Mouse (Mus musculus): ENCODE measurements at regions not wholly inside any gene's neighbourhood (a gene's known extent, or its start where the extent isn't known, plus 50 kb on each side); places are given as distances from the start of the nearest gene placed in this dataset.
"Not testable (repeated sequence)": the region's sequence is repeated elsewhere in the genome, so short reads cannot be mapped to it uniquely, and the experiment has no call there.

- no peaks in the 10 kb centered on the region for H3K36me3 ChIP-seq (ENCODE audit: control insufficient read depth, insufficient read depth, low read length, poor library complexity, severe bottlenecking)
- no peaks in the 10 kb centered on the region for H3K27me3 ChIP-seq (ENCODE audit: control insufficient read depth, insufficient read depth, low read length, poor library complexity, severe bottlenecking)
- DNase-seq (ENCODE audit: low read depth, low spot score): no peak
Observed at GRCm38 (mm10) chr10:120679982-120680381, 203.7 kb upstream of the Hmga2 start.

GRCm38 (mm10) chr10:120678277-120678676, 202.0 kb upstream of the Hmga2 start:
- H3K36me3 ChIP-seq (ENCODE audit: control insufficient read depth, insufficient read depth, low read length, poor library complexity, severe bottlenecking): no peaks in the 10 kb centered on the region
- DNase-seq (ENCODE audit: low read depth, low spot score): no peak
- H3K27me3 ChIP-seq (ENCODE audit: control insufficient read depth, insufficient read depth, low read length, poor library complexity, severe bottlenecking): no peaks in the 10 kb centered on the region

GRCm38 (mm10) chr10:120675369-120675768, 199.1 kb upstream of the Hmga2 start:
- no peaks in the 10 kb centered on the region for H3K27me3 ChIP-seq (ENCODE audit: control insufficient read depth, insufficient read depth, low read length, poor library complexity, severe bottlenecking)
- H3K36me3 ChIP-seq (ENCODE audit: control insufficient read depth, insufficient read depth, low read length, poor library complexity, severe bottlenecking): no peaks in the 10 kb centered on the region
- no peak for DNase-seq (ENCODE audit: low read depth, low spot score)

- no peak for DNase-seq (ENCODE audit: low read depth, low spot score)
Observed at GRCm38 (mm10) chr10:120674321-120675045, 198.2 kb upstream of the Hmga2 start.

GRCm38 (mm10) chr10:120667678-120668031, 191.4 kb upstream of the Hmga2 start:
- DNase-seq (ENCODE audit: low read depth, low spot score); H3K36me3 ChIP-seq (ENCODE audit: control insufficient read depth, insufficient read depth, low read length, poor library complexity, severe bottlenecking); H3K27me3 ChIP-seq (ENCODE audit: control insufficient read depth, insufficient read depth, low read length, poor library complexity, severe bottlenecking): not testable (repeated sequence)

More at GRCm38 (mm10) chr10:120674321-120675045, 198.2 kb upstream of the Hmga2 start:
- Histone ChIP-seq H3K27me3 (ENCODE audit: control insufficient read depth, insufficient read depth, low read length, poor library complexity, severe bottlenecking) (no peaks in the 10 kb centered on the region), H3K36me3 (ENCODE audit: control insufficient read depth, insufficient read depth, low read length, poor library complexity, severe bottlenecking) (no peaks in the 10 kb centered on the region)

- no peaks in the 10 kb centered on the region for H3K36me3 ChIP-seq (ENCODE audit: control insufficient read depth, insufficient read depth, low read length, poor library complexity, severe bottlenecking)
- DNase-seq (ENCODE audit: low read depth, low spot score): no peak
Observed at GRCm38 (mm10) chr10:120666985-120667677, 190.9 kb upstream of the Hmga2 start.

GRCm38 (mm10) chr10:120666202-120666860, 190.1 kb upstream of the Hmga2 start:
- Histone ChIP-seq H3K36me3 (ENCODE audit: control insufficient read depth, insufficient read depth, low read length, poor library complexity, severe bottlenecking) (no peaks in the 10 kb centered on the region), H3K27me3 (ENCODE audit: control insufficient read depth, insufficient read depth, low read length, poor library complexity, severe bottlenecking) (no peaks in the 10 kb centered on the region)
- no peak for DNase-seq (ENCODE audit: low read depth, low spot score)

More at GRCm38 (mm10) chr10:120666985-120667677, 190.9 kb upstream of the Hmga2 start:
- no peaks in the 10 kb centered on the region for H3K27me3 ChIP-seq (ENCODE audit: control insufficient read depth, insufficient read depth, low read length, poor library complexity, severe bottlenecking)

GRCm38 (mm10) chr10:120665670-120666069, 189.4 kb upstream of the Hmga2 start:
- H3K27me3 ChIP-seq (ENCODE audit: control insufficient read depth, insufficient read depth, low read length, poor library complexity, severe bottlenecking): no peaks in the 10 kb centered on the region
- no peaks in the 10 kb centered on the region for H3K36me3 ChIP-seq (ENCODE audit: control insufficient read depth, insufficient read depth, low read length, poor library complexity, severe bottlenecking)
- no peak for DNase-seq (ENCODE audit: low read depth, low spot score)

- H3K36me3 ChIP-seq (ENCODE audit: control insufficient read depth, insufficient read depth, low read length, poor library complexity, severe bottlenecking): no peaks in the 10 kb centered on the region
- DNase-seq (ENCODE audit: low read depth, low spot score): no peak
- no peaks in the 10 kb centered on the region for H3K27me3 ChIP-seq (ENCODE audit: control insufficient read depth, insufficient read depth, low read length, poor library complexity, severe bottlenecking)
Observed at GRCm38 (mm10) chr10:120664419-120664818, 188.2 kb upstream of the Hmga2 start.

GRCm38 (mm10) chr10:120663396-120663795, 187.1 kb upstream of the Hmga2 start:
- DNase-seq (ENCODE audit: low read depth, low spot score): no peak
- H3K27me3 ChIP-seq (ENCODE audit: control insufficient read depth, insufficient read depth, low read length, poor library complexity, severe bottlenecking): no peaks in the 10 kb centered on the region
- no peaks in the 10 kb centered on the region for H3K36me3 ChIP-seq (ENCODE audit: control insufficient read depth, insufficient read depth, low read length, poor library complexity, severe bottlenecking)

- H3K36me3 ChIP-seq (ENCODE audit: control insufficient read depth, insufficient read depth, low read length, poor library complexity, severe bottlenecking): no peaks in the 10 kb centered on the region
- H3K27me3 ChIP-seq (ENCODE audit: control insufficient read depth, insufficient read depth, low read length, poor library complexity, severe bottlenecking): no peaks in the 10 kb centered on the region
- no peak for DNase-seq (ENCODE audit: low read depth, low spot score)
Observed at GRCm38 (mm10) chr10:120660503-120660902, 184.2 kb upstream of the Hmga2 start.

GRCm38 (mm10) chr10:120655238-120655931, 179.1 kb upstream of the Hmga2 start:
- Histone ChIP-seq H3K27me3 (ENCODE audit: control insufficient read depth, insufficient read depth, low read length, poor library complexity, severe bottlenecking) (no peaks in the 10 kb centered on the region), H3K36me3 (ENCODE audit: control insufficient read depth, insufficient read depth, low read length, poor library complexity, severe bottlenecking) (no peaks in the 10 kb centered on the region)
- no peak for DNase-seq (ENCODE audit: low read depth, low spot score)

- no peaks in the 10 kb centered on the region for H3K36me3 ChIP-seq (ENCODE audit: control insufficient read depth, insufficient read depth, low read length, poor library complexity, severe bottlenecking)
- no peak for DNase-seq (ENCODE audit: low read depth, low spot score)
- H3K27me3 ChIP-seq (ENCODE audit: control insufficient read depth, insufficient read depth, low read length, poor library complexity, severe bottlenecking): no peaks in the 10 kb centered on the region
Observed at GRCm38 (mm10) chr10:120652525-120653215, 176.4 kb upstream of the Hmga2 start.

GRCm38 (mm10) chr10:120651845-120652244, 175.6 kb upstream of the Hmga2 start:
- no peak for DNase-seq (ENCODE audit: low read depth, low spot score)
- Histone ChIP-seq H3K36me3 (ENCODE audit: control insufficient read depth, insufficient read depth, low read length, poor library complexity, severe bottlenecking) (no peaks in the 10 kb centered on the region), H3K27me3 (ENCODE audit: control insufficient read depth, insufficient read depth, low read length, poor library complexity, severe bottlenecking) (no peaks in the 10 kb centered on the region)
